Mouse (Mus musculus): ENCODE measurements around the gene Exoc3l2. TPM values are rescaled to one million over a fixed set of nuclear protein-coding genes. Genes with fewer than 3 reads are reported as not detected.

Exoc3l2 gene
- polyA plus RNA-seq, 1 experiment, result not detected

DNA sequence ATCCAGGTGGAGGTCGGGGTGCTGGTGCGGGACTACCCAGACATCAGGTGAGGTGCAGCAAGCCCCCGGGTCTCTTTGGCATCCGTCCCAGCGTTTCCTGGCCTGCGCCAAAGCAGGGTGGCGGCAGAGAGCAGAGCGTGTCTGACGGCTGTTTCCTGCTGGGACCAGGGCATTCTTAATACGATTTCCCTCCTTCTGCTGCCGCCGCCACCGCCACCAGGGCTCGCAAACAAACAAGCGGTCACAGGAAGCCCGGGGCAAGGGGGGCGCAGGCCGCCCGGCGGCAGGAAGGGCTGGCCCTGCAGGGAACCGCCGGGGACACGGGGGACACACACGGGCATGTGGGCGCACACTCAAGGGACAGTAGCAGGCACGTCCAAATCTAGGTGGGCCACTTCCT is 28.6 kb downstream of the Exoc3l2 start:
- H3K27ac ChIP-seq (ENCODE audit: insufficient read depth, low read depth, low read length), result no peak overlapping the region
- no peak for TF ChIP-seq CTCF (IDR thresholded peaks at IDR 0.05; ENCODE audit: insufficient read depth, low read depth, low read length)
- no peak for TF ChIP-seq POLR2A (IDR thresholded peaks at IDR 0.05; ENCODE audit: insufficient read depth, low read depth, low read length)
- H3K4me3 ChIP-seq (ENCODE audit: insufficient read depth, low read depth, low read length), result no peak overlapping the region
- 6% methylated on average over 26 of the region's 26 CpGs for WGBS
- peaks cover 8% of the 10 kb centered on the region for H3K4me1 ChIP-seq (ENCODE audit: control insufficient read depth, insufficient read depth, low read length)

DNA sequence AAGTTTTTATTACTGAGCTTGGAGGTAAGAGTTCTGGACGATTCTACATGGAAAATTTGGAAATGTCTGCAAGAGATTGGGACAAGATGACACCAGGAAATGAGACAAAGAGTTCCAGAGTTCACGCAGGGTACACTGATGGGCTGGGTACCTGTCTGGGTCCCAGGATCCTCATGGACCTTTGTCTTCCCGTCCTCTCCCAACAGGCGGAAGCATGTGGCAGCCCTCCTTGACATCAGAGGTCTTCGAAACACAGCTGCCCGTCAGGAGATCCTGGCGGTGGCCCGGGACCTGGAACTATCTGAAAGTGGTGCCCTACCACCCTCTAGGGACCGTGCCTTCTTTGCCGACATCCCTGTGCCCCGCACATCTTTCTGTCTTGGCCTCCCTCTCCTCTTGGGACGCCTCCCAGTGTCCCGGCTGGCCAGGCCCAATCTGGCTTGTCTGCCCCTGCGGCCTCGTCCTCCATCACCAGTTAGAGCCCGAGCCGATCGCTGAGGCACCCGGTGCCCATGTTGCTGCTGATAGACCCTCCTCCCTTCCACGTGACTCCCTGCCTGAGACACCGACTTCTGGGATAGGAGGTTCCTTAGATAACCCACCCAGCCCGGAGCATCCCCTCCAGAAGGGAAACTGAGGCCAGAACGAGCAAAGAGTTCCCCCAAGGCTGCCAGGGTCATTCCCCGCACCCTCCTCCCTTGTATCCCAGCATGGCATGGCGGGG is 31.8 kb downstream of the Exoc3l2 start:
- Histone ChIP-seq H3K4me3 (ENCODE audit: insufficient read depth, low read depth, low read length) (no peak overlapping the region), H3K27ac (ENCODE audit: insufficient read depth, low read depth, low read length) (no peak overlapping the region), H3K4me1 (ENCODE audit: control insufficient read depth, insufficient read depth, low read length) (peaks cover 2% of the 10 kb centered on the region; the same call in 1 of the 2 replicates)
- TF ChIP-seq POLR2A (IDR thresholded peaks at IDR 0.05; ENCODE audit: insufficient read depth, low read depth, low read length) (no peak), CTCF (IDR thresholded peaks at IDR 0.05; ENCODE audit: insufficient read depth, low read depth, low read length) (no peak)
- WGBS, result 80% methylated on average over 25 of the region's 25 CpGs

DNA sequence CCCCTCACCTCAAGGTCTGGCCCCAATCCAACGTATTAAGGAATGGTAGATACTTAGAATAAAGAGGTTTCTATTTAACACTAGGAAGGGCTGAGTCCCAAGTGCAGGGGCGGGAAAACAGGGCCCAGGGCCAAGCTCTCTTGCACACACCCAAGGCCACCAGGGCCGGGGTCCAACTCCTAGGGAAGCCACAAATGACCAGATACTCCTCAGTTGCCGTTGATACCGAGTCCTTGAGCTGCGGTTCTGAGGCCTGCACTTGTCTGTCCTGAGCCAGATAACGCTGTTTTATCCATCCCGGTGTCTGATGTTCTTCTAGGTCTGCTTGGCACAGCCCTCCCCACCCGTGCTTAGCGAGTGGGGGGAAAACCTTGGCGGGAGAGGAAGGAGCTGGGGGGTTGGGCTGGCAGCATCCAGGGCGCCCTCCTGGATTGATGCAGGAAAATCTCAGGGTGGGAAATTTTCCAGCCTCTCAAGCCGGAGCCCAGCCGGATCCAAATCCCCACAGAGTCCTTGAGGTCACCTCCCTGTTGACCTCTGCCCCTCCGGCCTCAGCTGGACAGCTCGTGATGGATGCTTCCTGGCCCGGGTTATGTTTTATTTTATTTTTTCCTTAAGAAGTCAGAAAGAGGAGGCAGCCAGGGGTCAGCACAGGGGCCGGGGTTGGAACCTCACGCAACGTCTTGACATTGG is 32.5 kb downstream of the Exoc3l2 start:
- 68% methylated on average over 20 of the region's 20 CpGs for WGBS
- Histone ChIP-seq H3K4me1 (ENCODE audit: control insufficient read depth, insufficient read depth, low read length) (peaks cover 2% of the 10 kb centered on the region; the same call in 1 of the 2 replicates), H3K27ac (ENCODE audit: insufficient read depth, low read depth, low read length) (no peak overlapping the region), H3K4me3 (ENCODE audit: insufficient read depth, low read depth, low read length) (no peak overlapping the region)
- no peak for TF ChIP-seq POLR2A (IDR thresholded peaks at IDR 0.05; ENCODE audit: insufficient read depth, low read depth, low read length)
- no peak for TF ChIP-seq CTCF (IDR thresholded peaks at IDR 0.05; ENCODE audit: insufficient read depth, low read depth, low read length)

DNA sequence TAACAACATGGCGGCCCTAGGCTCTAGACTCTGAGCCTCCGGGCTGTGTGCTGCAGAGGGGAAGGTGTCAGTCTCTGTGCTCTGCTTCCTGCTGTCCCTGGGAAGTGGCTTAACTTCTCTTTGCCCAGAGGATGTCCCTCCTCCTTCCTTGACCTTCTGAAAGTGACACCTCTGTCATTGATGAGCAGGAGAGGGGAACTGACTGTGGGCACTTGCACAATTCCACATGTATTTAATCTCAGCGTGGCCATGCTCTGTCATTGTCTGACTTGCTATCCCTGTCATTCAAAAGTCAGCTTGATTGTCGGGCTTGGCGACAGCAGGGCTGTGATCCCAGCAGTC is 33.1 kb downstream of the Exoc3l2 start:
- H3K4me1 ChIP-seq (ENCODE audit: control insufficient read depth, insufficient read depth, low read length), result peaks cover 2% of the 10 kb centered on the region; the same call in 1 of the 2 replicates
- no peak overlapping the region for H3K27ac ChIP-seq (ENCODE audit: insufficient read depth, low read depth, low read length)
- no peak for TF ChIP-seq CTCF (IDR thresholded peaks at IDR 0.05; ENCODE audit: insufficient read depth, low read depth, low read length)
- TF ChIP-seq POLR2A (IDR thresholded peaks at IDR 0.05; ENCODE audit: insufficient read depth, low read depth, low read length), result no peak
- WGBS, result 82% methylated on average over 5 of the region's 5 CpGs
- no peak overlapping the region for H3K4me3 ChIP-seq (ENCODE audit: insufficient read depth, low read depth, low read length)

DNA sequence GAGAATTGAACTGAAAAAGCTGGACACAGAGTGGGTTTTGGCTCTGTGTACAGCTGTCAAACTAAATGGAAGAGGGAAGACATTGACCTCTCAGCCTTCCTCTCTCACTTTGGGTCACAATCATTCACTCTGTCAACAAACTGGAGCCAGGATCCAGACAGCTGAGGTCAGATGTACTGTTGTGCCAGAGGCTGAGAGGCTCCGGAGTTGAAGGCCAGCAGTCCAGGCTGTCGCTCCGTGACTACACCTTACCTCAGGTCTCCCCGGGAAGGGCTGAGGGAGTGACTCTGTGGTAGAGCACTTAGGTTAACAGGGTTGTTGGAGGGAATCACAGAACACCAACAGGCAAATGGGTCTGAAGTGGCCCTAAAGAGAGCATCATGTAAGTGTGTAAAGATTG is 35.2 kb downstream of the Exoc3l2 start:
- Histone ChIP-seq H3K4me3 (ENCODE audit: insufficient read depth, low read depth, low read length) (no peak overlapping the region), H3K4me1 (ENCODE audit: control insufficient read depth, insufficient read depth, low read length) (peaks cover 2% of the 10 kb centered on the region; the same call in 1 of the 2 replicates), H3K27ac (ENCODE audit: insufficient read depth, low read depth, low read length) (no peak overlapping the region)
- 88% methylated on average over 4 of the region's 4 CpGs for WGBS
- TF ChIP-seq POLR2A (IDR thresholded peaks at IDR 0.05; ENCODE audit: insufficient read depth, low read depth, low read length) (no peak), CTCF (IDR thresholded peaks at IDR 0.05; ENCODE audit: insufficient read depth, low read depth, low read length) (no peak)

DNA sequence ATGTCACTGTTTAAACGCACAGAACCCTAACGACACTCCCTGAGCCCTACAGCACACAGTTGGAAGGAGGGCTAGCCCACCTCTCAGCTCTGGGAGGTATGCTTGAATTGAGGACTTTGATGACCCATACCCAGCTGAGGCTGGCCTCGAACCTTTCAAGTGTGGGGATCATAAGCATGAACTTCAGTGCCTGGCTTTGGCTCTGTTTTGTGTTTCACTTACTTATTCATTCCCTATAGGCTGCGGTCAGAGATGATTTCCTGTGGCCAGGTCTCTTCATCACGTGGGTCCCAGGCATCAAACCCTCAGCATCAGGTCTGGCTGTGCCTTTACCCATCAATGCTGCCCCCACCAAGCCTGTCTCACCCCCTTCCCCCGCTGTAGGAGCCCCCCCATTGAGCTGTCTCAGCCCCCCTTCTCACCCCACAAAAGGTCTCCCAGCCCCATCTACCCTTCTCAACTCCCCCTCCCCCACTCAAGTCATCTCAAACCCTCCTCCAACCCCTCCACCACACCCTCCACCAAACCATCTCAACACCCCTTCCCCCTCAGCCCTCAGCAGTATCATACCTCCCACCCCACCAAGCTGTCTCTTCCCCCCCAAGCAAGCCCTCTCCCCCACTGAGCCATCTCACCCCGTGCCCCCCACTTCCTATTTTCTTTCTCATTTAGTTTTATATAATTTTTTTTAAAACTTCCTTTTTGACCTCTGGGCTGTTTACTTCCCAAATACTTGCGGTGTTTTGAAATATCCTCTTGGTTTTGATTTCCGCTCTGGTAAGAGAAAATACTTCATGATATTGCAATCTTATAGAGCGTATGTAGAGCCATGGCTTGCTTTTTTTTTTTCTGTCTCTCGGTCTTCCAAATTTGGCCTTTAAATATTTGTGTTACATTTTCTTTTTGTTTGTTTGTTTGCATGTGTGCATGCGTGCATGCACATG is 37.6 kb downstream of the Exoc3l2 start:
- no peak for TF ChIP-seq CTCF (IDR thresholded peaks at IDR 0.05; ENCODE audit: insufficient read depth, low read depth, low read length)
- TF ChIP-seq POLR2A (IDR thresholded peaks at IDR 0.05; ENCODE audit: insufficient read depth, low read depth, low read length), result no peak
- H3K4me1 ChIP-seq (ENCODE audit: control insufficient read depth, insufficient read depth, low read length), result peaks cover 2% of the 10 kb centered on the region
- WGBS, result 76% methylated on average over 12 of the region's 12 CpGs

DNA sequence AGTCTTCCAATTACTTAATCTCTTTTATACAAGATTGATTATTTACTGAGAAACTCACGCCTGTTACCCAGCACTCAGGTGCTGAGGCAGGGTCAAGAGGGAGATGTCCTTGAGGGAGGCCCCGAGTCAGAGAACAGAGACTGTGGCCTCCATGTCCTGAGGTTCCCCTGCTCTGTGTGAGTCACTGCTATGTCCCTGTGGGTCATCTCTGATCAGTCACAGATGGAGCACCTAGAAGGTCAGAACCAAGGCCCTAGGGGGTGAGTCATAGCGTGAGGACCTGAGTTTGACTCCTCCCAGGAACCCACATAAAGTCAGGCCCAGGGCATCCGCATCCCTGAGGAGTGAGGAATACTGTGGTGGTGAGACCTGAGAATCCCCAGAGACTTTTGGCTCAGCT is 38.5 kb downstream of the Exoc3l2 start:
- H3K4me1 ChIP-seq (ENCODE audit: control insufficient read depth, insufficient read depth, low read length), result peaks cover 2% of the 10 kb centered on the region
- no peak overlapping the region for H3K4me3 ChIP-seq (ENCODE audit: insufficient read depth, low read depth, low read length)
- 92% methylated on average over 4 of the region's 4 CpGs for WGBS
- H3K27ac ChIP-seq (ENCODE audit: insufficient read depth, low read depth, low read length), result no peak overlapping the region
- no peak for TF ChIP-seq CTCF (IDR thresholded peaks at IDR 0.05; ENCODE audit: insufficient read depth, low read depth, low read length)

More for the DNA sequence above, 37.6 kb downstream of the Exoc3l2 start:
- Histone ChIP-seq H3K27ac (ENCODE audit: insufficient read depth, low read depth, low read length) (no peak overlapping the region), H3K4me3 (ENCODE audit: insufficient read depth, low read depth, low read length) (no peak overlapping the region)

DNA sequence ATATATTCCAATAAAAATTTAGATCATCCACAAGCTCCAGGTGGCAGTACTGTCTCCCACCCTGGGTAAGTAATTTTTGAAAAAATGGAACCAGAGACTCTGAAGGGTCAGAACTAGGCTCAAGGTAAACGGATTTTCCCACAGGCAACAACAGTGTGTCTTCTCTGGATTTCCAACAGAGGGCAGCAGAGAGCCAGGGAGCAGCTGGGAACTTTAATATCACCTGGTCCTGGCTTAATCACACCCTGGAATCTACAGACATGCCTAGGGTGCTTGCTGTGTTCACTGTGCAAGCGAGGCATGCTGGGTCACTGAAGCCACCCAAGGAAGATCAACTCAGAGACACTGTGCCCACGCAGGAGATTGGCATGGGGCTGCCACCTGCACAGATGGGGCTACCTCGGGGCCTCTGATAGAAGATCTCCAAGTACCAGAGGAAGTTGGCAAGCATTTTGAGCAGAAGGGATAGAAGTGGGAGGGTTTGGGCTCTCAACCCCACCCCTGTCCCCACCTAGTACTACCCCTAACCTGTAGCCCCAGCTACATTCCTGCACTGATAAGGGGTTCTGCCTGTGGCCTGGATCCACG is 40.4 kb downstream of the Exoc3l2 start:
- 36% methylated on average over 5 of the region's 5 CpGs for WGBS
- TF ChIP-seq POLR2A (IDR thresholded peaks at IDR 0.05; ENCODE audit: insufficient read depth, low read depth, low read length), result no peak
- TF ChIP-seq CTCF (IDR thresholded peaks at IDR 0.05; ENCODE audit: insufficient read depth, low read depth, low read length), result peak; percentile 45; the same call in 1 of the 2 replicates

More for the DNA sequence above, 40.4 kb downstream of the Exoc3l2 start:
- no peak overlapping the region for H3K27ac ChIP-seq (ENCODE audit: insufficient read depth, low read depth, low read length)
- H3K4me1 ChIP-seq (ENCODE audit: control insufficient read depth, insufficient read depth, low read length), result peaks cover 13% of the 10 kb centered on the region
- H3K4me3 ChIP-seq (ENCODE audit: insufficient read depth, low read depth, low read length), result no peak overlapping the region
